26 mouse cellular contexts compared by ENCODE assay signal in genomic region chr4:142597214-142597613, GRCm38 (mm10).
"Had no signal": no experiment of that assay in that cellular context is flagged by ENCODE, and none has a peak within 500 bp of the region (broad histone marks: within the 10 kb centered on the region; RNA-seq: fewer than 3 reads in every experiment).

No protein-coding gene starts in this region.

- ATAC-seq: hindbrain, postnatal 0 days; intestine, embryonic 16.5 days; liver, postnatal 0 days had no signal

- H3K4me3 ChIP-seq: heart, adult 2 months; heart, embryonic 13.5 days; heart, embryonic 15.5 days; hindbrain, embryonic 13.5 days; hindbrain, embryonic 15.5 days; limb, embryonic 10.5 days; limb, embryonic 12.5 days; liver, embryonic 13.5 days; liver, embryonic 15.5 days had no signal

- H3K4me1 ChIP-seq: heart, embryonic 15.5 days; hindbrain, embryonic 13.5 days; hindbrain, embryonic 15.5 days; limb, embryonic 12.5 days; liver, embryonic 13.5 days; liver, embryonic 15.5 days had no signal

- H3K4me2 ChIP-seq: heart, embryonic 11.5 days; heart, embryonic 13.5 days; heart, embryonic 15.5 days; hindbrain, embryonic 13.5 days; hindbrain, embryonic 15.5 days; limb, embryonic 12.5 days; liver, embryonic 11.5 days; liver, embryonic 13.5 days; liver, embryonic 15.5 days had no signal

- H3K36me3 ChIP-seq: heart, embryonic 13.5 days; heart, embryonic 15.5 days; hindbrain, embryonic 13.5 days; hindbrain, embryonic 15.5 days; limb, embryonic 10.5 days; limb, embryonic 12.5 days; liver, embryonic 13.5 days; liver, embryonic 15.5 days had no signal

- H3K9me3 ChIP-seq: heart, embryonic 15.5 days; hindbrain, embryonic 15.5 days; limb, embryonic 10.5 days had no signal

- H3K9ac ChIP-seq: heart, embryonic 13.5 days; heart, embryonic 15.5 days; hindbrain, embryonic 13.5 days; hindbrain, embryonic 15.5 days; limb, embryonic 12.5 days; liver, embryonic 13.5 days; liver, embryonic 15.5 days; liver, postnatal 0 days had no signal

- H3K27ac ChIP-seq: heart, adult 2 months; heart, embryonic 13.5 days; heart, embryonic 15.5 days; hindbrain, embryonic 13.5 days; hindbrain, embryonic 15.5 days; hindbrain, postnatal 0 days; limb, embryonic 10.5 days; limb, embryonic 12.5 days; liver, embryonic 13.5 days; liver, embryonic 15.5 days had no signal

- DNase-seq: gastrocnemius, postnatal 14 days; gastrocnemius, postnatal 36 days; heart, adult 2 months; heart, postnatal 14 days; heart, postnatal 36 days; kidney, adult 11 months; kidney, adult 2 months; kidney, adult 9 months; kidney, postnatal 14 days; kidney, postnatal 36 days; layer of hippocampus, adult 9-11 months; layer of hippocampus, postnatal 36 days; liver; liver, embryonic 13.5 days; liver, postnatal 0 days had no signal

- H3K27me3 ChIP-seq: hindbrain, embryonic 13.5 days; hindbrain, embryonic 15.5 days; limb, embryonic 12.5 days; liver, embryonic 13.5 days; liver, embryonic 15.5 days had no signal
